Mouse (Mus musculus) kidney, embryonic 14.5 days (tissue): ENCODE measurements at regions not wholly inside any gene's neighbourhood (a gene's known extent, or its start where the extent isn't known, plus 50 kb on each side); places are given as distances from the start of the nearest gene placed in this dataset.

ENCODE experiments used
- ATAC-seq: fragments of 200-750 bp; cut with Nextera tagmentation; 2 replicates; pipeline ENCODE4 v1.8.0; 2017; ENCODE audit warnings: moderate number of reproducible peaks, mild to moderate bottlenecking, moderate TSS enrichment, moderate library complexity; ENCODE audit not compliant: low FRiP score, low TSS enrichment
- H3K27ac ChIP-seq: fragments of 300-500 bp; sonication (generic); 2 replicates; pipeline ENCODE4 v1.5.1; 2014; ENCODE audit warnings: low read depth, mild to moderate bottlenecking, low read length, moderate library complexity, mixed read lengths
- H3K27me3 ChIP-seq: fragments of 300-500 bp; sonication (generic); 2 replicates; pipeline ENCODE4 v1.6.1; 2014; ENCODE audit warnings: mild to moderate bottlenecking, low read length; ENCODE audit not compliant: control insufficient read depth, insufficient read depth
- H3K36me3 ChIP-seq: fragments of 300-500 bp; sonication (generic); 2 replicates; pipeline ENCODE4 v1.6.1; 2014; ENCODE audit warnings: low read length, mixed read lengths; ENCODE audit not compliant: control insufficient read depth, insufficient read depth
- H3K4me1 ChIP-seq: fragments of 300-500 bp; sonication (generic); 2 replicates; pipeline ENCODE4 v1.6.1; 2014; ENCODE audit warnings: low read length, mixed read lengths; ENCODE audit not compliant: control insufficient read depth, insufficient read depth
- H3K4me2 ChIP-seq: fragments of 300-500 bp; sonication (generic); replicated peaks from 2 replicates; pipeline ENCODE4 v1.6.1; 2014; ENCODE audit warnings: low read depth, mild to moderate bottlenecking, low read length
- H3K4me3 ChIP-seq: fragments of 300-500 bp; sonication (generic); 2 replicates; pipeline ENCODE4 v1.5.1; 2014; ENCODE audit warnings: mild to moderate bottlenecking, low read length
- H3K9ac ChIP-seq: fragments of 300-500 bp; sonication (generic); 2 replicates; pipeline ENCODE4 v1.6.1; 2014; ENCODE audit warnings: low read depth, mild to moderate bottlenecking, low read length, moderate library complexity
- H3K9me3 ChIP-seq: fragments of 300-500 bp; sonication (generic); 2 replicates; pipeline ENCODE4 v1.6.1; 2016; ENCODE audit warnings: low read length; ENCODE audit not compliant: control insufficient read depth
- WGBS: fragments of 180-500 bp; shearing (Covaris S2); extraction: QIAGEN DNeasy Blood & Tissue Kit; methylation state at CpG from one replicate; pipeline ENCODE4 v1.1.7; 2014; 5-methylcytosine and 5-hydroxymethylcytosine counted together

DNA sequence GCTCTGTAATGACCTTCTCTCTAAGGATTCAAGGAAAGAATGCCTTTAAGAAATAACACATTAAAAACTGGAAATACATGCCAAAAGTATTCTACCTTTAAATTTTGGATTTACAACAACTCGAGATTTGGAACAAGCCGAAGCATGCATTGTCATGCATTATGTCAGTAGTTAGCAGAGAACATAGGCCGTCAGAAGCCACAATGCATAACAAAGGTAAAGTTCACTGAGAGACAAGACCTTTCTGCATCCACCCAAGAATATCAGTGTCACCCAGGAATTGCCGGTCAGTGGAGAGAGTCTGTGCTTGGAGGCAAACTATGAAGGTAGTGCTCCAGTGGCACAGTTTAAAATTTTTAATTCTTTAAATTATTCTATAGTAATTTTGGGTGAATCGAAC, 63.3 kb upstream of the Lrig3 start:
- no peaks in the 10 kb centered on the region for H3K4me1 ChIP-seq
- H3K27me3 ChIP-seq, result no peaks in the 10 kb centered on the region
- H3K4me3 ChIP-seq, result no peak overlapping the region
- H3K9ac ChIP-seq, result no peak overlapping the region
- ATAC-seq, result no peak
- H3K27ac ChIP-seq, result no peak overlapping the region
- no peaks in the 10 kb centered on the region for H3K36me3 ChIP-seq
- no peaks in the 10 kb centered on the region for H3K9me3 ChIP-seq
- no peak overlapping the region for H3K4me2 ChIP-seq
- 88% methylated on average over 5 of the region's 5 CpGs for WGBS

DNA sequence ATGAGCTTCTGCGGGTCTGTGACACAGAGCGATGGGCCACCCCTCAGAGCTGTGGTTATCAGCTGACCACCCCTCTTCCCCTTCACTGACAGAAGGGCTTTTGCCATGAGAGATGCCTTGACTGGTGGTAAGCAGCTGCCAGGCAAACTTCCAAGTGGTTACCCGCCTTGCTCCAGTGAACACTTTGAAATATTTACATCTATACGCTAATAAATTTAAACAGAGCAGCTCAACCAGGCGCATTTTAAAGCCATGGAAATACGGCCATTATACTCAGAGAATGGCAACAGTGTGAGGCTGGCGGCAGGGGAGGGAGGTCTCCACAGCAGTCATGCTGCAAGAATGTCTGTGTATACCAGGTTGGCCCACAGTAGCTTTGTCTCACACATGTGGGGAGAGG, 53.8 kb upstream of the Lrig3 start:
- no peak overlapping the region for H3K4me2 ChIP-seq
- no peaks in the 10 kb centered on the region for H3K36me3 ChIP-seq
- peak; percentile 56; the same call in 1 of the 2 replicates for ATAC-seq
- H3K27ac ChIP-seq, result no peak overlapping the region
- H3K9ac ChIP-seq, result no peak overlapping the region
- H3K27me3 ChIP-seq, result no peaks in the 10 kb centered on the region
- no peaks in the 10 kb centered on the region for H3K9me3 ChIP-seq
- 30% methylated on average over 7 of the region's 7 CpGs for WGBS
- H3K4me3 ChIP-seq, result no peak overlapping the region
- H3K4me1 ChIP-seq, result no peaks in the 10 kb centered on the region
